Mouse (Mus musculus) CD4-positive, CD25-positive, alpha-beta regulatory T cell, adult 4 months (primary cell): ENCODE measurements around the gene Dera. TPM values are rescaled to one million over a fixed set of nuclear protein-coding genes. Genes with fewer than 3 reads are reported as not detected.

ENCODE experiments used
- ATAC-seq: one replicate; pipeline ENCODE4 v1.8.0; 2017
- polyA plus RNA-seq, 2 experiments: library from polyadenylated mRNA; unstranded; fragments of 100-300 nt; shearing (Covaris generic); gene quantifications; one replicate each; pipeline ENCODE4 v1.2.1; 2017

Gene Dera
- polyA plus RNA-seq, 2 experiments from 2014 or later: 68.4 to 82.3 TPM

GRCm38 (mm10) chr6:137806806-137807205 is 52.5 kb downstream of the Dera start:
- no peak for ATAC-seq

- ATAC-seq: no peak
These were observed 53.0 kb downstream of the Dera start for GRCm38 (mm10) chr6:137807296-137807695.

GRCm38 (mm10) chr6:137808706-137809105 is 54.4 kb downstream of the Dera start:
- no peak for ATAC-seq

GRCm38 (mm10) chr6:137810136-137810535 is 55.8 kb downstream of the Dera start:
- ATAC-seq: no peak

DNA sequence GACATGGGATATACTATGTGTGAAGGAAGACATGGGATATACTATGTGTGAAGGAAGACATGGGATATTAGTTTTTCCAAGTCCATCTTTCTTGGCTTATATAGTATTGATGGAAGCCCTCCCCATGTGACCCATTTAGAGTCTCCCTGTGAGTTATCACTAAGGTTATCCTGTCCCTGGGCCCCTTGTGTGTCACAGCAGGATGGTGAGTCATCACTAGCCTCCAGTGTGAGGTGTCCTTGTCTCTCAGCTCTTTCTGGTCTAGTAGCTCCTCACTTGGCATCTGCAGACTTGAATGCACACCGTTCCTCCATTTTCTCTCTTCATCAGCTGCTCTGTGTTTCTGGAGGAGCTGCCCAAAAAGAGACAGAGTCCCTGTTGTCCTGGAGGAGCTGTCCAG is 59.7 kb downstream of the Dera start:
- ATAC-seq: no peak

DNA sequence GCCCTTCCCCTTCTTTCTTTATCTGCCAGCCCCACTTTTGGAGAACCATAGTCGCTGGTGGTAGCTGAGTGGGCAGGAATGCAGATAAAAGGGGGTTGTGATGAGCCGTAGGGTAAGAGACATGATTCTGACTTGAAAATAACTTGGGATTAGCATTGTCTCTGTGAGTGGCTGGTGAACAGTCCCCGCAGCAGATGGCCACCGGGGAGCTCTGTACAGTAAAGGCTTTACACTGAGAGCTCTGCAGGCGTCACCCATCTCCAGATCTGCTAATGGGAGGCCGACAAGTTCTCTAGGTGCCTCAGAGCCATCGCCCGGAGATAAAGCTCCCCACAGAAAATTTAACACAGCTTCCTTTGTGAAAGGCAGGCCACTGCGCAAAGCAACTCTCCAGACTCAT is 62.2 kb downstream of the Dera start:
- no peak for ATAC-seq

DNA sequence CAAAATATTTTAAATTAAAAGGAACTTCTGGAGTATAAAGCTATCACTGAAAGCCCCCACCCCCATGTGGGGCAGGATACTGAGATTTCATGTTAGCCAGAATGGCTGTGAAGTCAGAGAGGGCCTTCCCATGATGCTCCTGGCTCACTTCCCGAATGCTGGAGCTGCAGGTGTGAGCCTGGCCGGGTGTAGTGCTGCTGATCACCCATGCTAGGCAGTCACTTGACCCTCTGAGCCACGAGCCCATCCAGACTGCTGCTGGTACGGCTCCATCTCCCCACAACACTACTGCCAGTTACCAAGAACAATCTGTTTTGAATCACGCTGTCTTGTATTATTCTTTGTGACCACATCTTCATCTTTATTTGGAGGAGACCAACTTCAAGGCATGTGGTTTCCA is 68.2 kb downstream of the Dera start:
- no peak for ATAC-seq

DNA sequence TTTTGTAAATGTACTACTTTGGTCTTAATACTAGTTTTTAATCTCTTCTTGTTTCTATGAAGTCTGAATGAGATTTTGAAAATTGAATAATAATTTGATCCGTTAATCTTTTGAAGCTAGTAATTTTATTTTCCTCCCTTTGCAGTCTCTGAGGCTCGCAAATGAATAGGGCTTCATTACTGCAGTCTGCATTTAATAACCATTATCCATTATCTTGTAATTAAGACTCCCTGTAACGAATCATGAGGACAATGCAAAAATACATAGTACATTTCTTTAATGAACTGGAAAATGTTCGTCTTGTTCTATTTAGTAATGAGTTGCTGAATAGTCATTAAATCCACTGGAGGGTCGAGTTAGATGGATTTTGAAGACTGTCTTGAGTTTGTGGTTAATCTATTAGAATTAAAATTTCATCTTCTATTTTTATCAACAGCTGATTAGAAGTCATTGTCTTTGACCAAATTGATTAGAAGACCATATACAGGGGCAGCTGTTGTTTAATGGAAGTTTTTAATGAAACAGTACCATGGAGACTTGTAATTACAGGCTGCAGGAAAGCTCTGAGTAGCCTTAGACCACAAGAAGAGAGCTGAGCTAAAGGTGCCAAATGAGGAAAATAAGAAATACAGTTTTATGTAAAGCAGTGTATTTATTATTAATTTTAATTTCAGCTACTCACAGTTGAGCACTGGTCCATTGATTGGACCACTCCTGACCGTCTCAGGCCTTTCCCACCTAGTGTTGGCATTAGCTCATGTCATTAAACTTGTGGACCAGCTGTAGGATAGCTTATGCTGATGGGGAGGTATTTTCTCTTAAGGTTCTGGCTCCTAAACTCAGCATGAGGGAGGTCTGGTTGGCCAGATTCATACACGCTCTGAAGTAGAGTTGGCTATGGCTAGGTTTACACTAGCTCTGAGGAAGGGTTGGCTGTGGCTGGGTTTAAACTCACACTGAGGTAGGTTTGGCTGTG is 70.0 kb downstream of the Dera start:
- no peak for ATAC-seq

DNA sequence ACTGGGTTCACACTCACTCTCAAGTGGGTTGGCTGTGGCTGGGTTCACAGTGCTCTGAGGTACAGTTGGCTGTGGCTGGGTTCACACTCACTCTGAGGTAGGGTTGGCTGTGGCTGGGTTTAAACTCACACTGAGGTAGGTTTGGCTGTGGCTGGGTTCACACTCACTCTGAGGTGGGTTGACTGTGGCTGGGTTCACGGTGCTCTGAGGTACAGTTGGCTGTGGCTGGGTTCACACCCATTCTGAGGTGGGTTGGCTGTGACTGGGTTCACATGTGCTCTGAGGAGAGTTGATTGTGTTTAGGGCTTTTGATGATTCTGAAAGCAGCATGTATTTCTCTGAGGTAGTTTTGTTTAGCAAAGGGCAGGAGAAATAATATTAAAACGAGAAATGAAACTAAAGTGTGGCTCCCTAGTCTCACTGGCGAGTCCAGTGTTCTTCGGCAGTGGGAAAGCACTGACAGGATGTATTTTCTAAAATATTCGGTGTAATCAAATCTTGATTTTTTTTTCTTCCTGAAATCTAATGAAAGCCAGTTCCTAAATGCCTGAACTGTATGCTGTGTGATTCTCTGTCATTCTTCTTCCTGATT is 70.8 kb downstream of the Dera start:
- no peak for ATAC-seq

DNA sequence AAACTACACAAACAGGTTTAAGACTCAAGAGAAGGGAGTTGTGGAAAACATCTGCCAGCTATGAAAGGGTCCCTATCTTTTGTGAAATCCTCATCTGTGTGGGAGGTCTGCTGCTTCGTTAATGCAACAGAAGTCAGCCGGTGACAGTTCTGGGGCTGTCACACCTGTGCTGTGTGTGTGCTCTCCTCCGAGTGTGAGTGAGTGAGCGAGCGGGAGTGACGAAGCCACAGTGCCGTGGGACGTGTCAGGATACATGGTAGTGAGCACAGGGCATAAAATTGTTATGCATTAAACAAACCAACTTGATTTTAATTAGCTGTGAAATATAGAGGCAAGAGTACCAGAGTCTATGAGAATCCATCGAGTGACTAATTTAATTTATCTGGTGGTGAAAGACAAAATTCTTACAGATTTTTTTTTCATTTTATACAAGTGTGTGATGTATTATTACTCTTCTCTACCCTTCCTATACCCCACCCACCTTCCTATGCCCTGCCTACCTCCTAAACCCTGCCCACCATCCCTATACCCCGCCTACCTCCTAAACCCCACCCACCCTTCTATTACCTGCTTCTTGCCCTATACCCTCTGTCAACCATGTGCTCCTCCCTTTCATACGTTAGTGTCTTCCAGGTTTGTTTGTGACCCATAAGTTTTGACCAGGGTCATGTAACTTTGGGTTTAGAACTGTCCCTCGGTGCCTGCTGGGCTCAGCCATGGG is 74.9 kb downstream of the Dera start:
- no peak for ATAC-seq

GRCm38 (mm10) chr6:137836799-137837198 is 82.5 kb downstream of the Dera start:
- no peak for ATAC-seq

GRCm38 (mm10) chr6:137843337-137843736 is 89.0 kb downstream of the Dera start:
- ATAC-seq: no peak

- ATAC-seq: no peak
These were observed 103.2 kb downstream of the Dera start for GRCm38 (mm10) chr6:137857198-137858194.

GRCm38 (mm10) chr6:137869903-137870580 is 115.7 kb downstream of the Dera start:
- ATAC-seq: no peak

DNA sequence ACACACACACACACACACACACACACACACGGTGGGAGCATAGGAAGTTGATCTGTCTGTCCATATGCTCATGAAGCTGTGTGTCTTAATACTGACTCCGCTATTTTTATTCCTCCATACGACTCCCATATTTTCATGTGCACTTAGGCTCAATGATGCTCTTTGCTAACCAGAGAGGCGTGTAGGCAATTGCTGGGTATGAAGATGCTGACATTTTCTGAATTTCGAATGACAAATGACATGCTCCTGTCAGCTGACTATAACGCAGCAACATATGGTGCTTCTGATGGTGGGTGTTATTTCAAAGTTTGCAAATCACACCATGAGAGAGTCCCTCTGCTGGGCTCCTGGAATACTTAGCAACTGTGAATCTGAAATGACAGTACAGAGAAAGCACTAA is 116.3 kb downstream of the Dera start:
- no peak for ATAC-seq

DNA sequence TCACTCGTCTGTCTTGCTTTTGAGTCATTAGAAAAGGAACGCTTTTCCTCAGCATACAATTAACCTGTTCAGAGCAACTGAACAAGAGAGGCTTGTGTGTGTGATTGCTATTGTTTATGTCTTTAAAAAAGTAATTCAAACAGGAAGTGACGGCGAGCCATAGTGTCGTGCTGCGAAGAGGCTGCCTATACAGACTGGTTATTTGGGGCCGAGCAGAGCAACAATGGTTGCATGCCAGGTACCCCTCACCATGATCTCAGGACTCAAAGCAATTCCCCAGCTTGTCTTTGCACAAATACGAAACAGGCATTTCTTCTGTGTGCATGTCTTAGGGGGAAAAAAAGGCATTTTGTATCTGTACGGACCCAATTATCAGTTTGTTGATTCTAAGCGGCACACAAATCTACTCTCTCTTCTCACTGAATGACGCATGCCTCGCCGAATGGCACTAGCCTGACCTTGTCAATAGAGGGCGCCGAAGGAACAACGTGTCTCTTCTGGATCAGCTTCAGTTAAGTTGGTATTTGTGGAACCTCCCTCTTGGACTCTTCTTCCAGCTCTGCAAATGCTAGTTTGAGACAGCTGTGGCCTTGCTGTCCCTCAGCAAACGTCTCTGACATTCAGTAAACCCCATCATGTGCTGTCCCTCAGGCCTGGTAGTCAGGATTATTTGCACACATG is 117.8 kb downstream of the Dera start:
- no peak for ATAC-seq

- ATAC-seq: no peak
These were observed 120.3 kb downstream of the Dera start for GRCm38 (mm10) chr6:137874471-137875244.

- no peak for ATAC-seq
These were observed 131.3 kb downstream of the Dera start for GRCm38 (mm10) chr6:137885644-137886043.

GRCm38 (mm10) chr6:137886210-137886979 is 132.0 kb downstream of the Dera start:
- no peak for ATAC-seq
